8 mouse cellular contexts compared by ENCODE assay signal in genomic region chr4:108360136-108361055, GRCm38 (mm10). TPM values are rescaled to one million over a fixed set of nuclear protein-coding genes. Genes with fewer than 3 reads are reported as not detected.
A peak's percentile ranks its signal among the peaks of the same experiment; 100 is the strongest.
DNase-seq lines count a peak whose midpoint lies in the region; ATAC-seq lines count a peak whose summit lies in the region.

No protein-coding gene starts in this region.

- no peaks in the 10 kb centered on the region for H3K9me3 ChIP-seq in forebrain, embryonic 10.5 days

- 5% methylated on average over 28 of the region's 28 CpGs for WGBS in forebrain, embryonic 10.5 days

- H3K27ac ChIP-seq in forebrain, embryonic 10.5 days = peak overlapping the region; percentile 93

- peaks cover 86% of the 10 kb centered on the region for H3K4me1 ChIP-seq in forebrain, embryonic 10.5 days

- peak overlapping the region; percentile 35 for H3K4me3 ChIP-seq in forebrain, embryonic 10.5 days

- no peaks in the 10 kb centered on the region for H3K36me3 ChIP-seq in forebrain, embryonic 10.5 days (replicated peaks)

- ATAC-seq in megakaryocyte progenitor cell, adult 5-6 weeks (replicated peaks; ENCODE audit: poor library complexity) = peak; percentile 54
- ATAC-seq in erythroblast, adult 5-6 weeks (replicated peaks; ENCODE audit: low FRiP score, poor library complexity, severe bottlenecking) = no peak

- no peaks in the 10 kb centered on the region for H3K27me3 ChIP-seq in forebrain, embryonic 10.5 days (ENCODE audit: poor library complexity, severe bottlenecking)

- intact Hi-C loops in heart, postnatal 14 days (cut with DNase I) = no loop called here
- intact Hi-C loops in left cerebral cortex, postnatal 10 days (cut with DNase I) = loop anchor here (5.0 kb wide), 1 partner anchor 97 kb away; the partner anchor contains the start of gene Tut4

- DNase-seq in layer of hippocampus, adult 11-12 months (ENCODE audit: low spot score) = peak; percentile 32
- DNase-seq in layer of hippocampus, adult 9-10 months (ENCODE audit: low spot score) = no peak
- peak; percentile 91 for DNase-seq in forebrain, embryonic 10.5 days (ENCODE audit: extremely low spot score, low spot score)
- peak; percentile 62 to 75 for DNase-seq in heart, postnatal 14 days
- DNase-seq in left cerebral cortex, postnatal 10 days (ENCODE audit: extremely low spot score in 1 of 2, low spot score in 2 of 2) = peak; percentile 90
- DNase-seq in right cerebral cortex, postnatal 4 days = peak; percentile 97

RNA-seq across cellular contexts. Expression of gene Shisal2a, which starts 22.8 kb away (rescaled TPM):
- 1.7 and 1.8 TPM in 2 replicates for polyA plus RNA-seq in forebrain, embryonic 10.5 days (2016; fragmentation: Nextera tagmentation; extraction: Ambion mirVana)
- not detected for total RNA-seq in heart, postnatal 14 days (2021)
- total RNA-seq in left cerebral cortex, postnatal 10 days (2021) = not detected
- total RNA-seq in megakaryocyte progenitor cell, adult 5-6 weeks (2015) = not detected in 2 replicates
- total RNA-seq in megakaryocyte progenitor cell, adult 5-6 weeks (2017) = not detected in 2 replicates
- total RNA-seq in erythroblast, adult 5-6 weeks (2015; ENCODE audit: low replicate concordance) = not detected in 2 replicates
- not detected in 2 replicates for total RNA-seq in erythroblast, adult 5-6 weeks (2017; ENCODE audit: low replicate concordance)

RNA-seq across cellular contexts. Expression of gene Coa7, which starts 32.5 kb away (rescaled TPM):
- polyA plus RNA-seq in forebrain, embryonic 10.5 days (2016; fragmentation: Nextera tagmentation; extraction: Ambion mirVana) = 73.6 and 79.3 TPM in 2 replicates
- total RNA-seq in heart, postnatal 14 days (2021) = 10 to 100 TPM; 41.1 TPM
- 10 to 100 TPM; 36.8 to 39.7 TPM for total RNA-seq in left cerebral cortex, postnatal 10 days (2021)
- 14.5 and 19.2 TPM in 2 replicates for total RNA-seq in megakaryocyte progenitor cell, adult 5-6 weeks (2015)
- total RNA-seq in megakaryocyte progenitor cell, adult 5-6 weeks (2017) = 6.4 and 11.8 TPM in 2 replicates
- 0.38 and 14.2 TPM in 2 replicates for total RNA-seq in erythroblast, adult 5-6 weeks (2015; ENCODE audit: low replicate concordance)
- 0.51 and 0.70 TPM in 2 replicates for total RNA-seq in erythroblast, adult 5-6 weeks (2017; ENCODE audit: low replicate concordance)

RNA-seq across cellular contexts. Expression of gene Gpx7, which starts 46.4 kb away (rescaled TPM):
- 30.5 and 34.8 TPM in 2 replicates for polyA plus RNA-seq in forebrain, embryonic 10.5 days (2016; fragmentation: Nextera tagmentation; extraction: Ambion mirVana)
- total RNA-seq in heart, postnatal 14 days (2021) = 10 to 100 TPM; 12.7 to 13.9 TPM
- total RNA-seq in left cerebral cortex, postnatal 10 days (2021) = 10 to 100 TPM in 1 of 2 experiments, 1 to 10 TPM in 1; 9.9 to 14.9 TPM
- 0.46 and 0.79 TPM in 2 replicates for total RNA-seq in megakaryocyte progenitor cell, adult 5-6 weeks (2015)
- total RNA-seq in megakaryocyte progenitor cell, adult 5-6 weeks (2017) = 0.50 and 0.95 TPM in 2 replicates
- total RNA-seq in erythroblast, adult 5-6 weeks (2015; ENCODE audit: low replicate concordance) = not detected in 2 replicates
- not detected in 2 replicates for total RNA-seq in erythroblast, adult 5-6 weeks (2017; ENCODE audit: low replicate concordance)

RNA-seq across cellular contexts. Expression of gene Zyg11b, which starts 59.5 kb away (rescaled TPM):
- polyA plus RNA-seq in forebrain, embryonic 10.5 days (2016; fragmentation: Nextera tagmentation; extraction: Ambion mirVana) = 13.5 and 13.9 TPM in 2 replicates
- total RNA-seq in heart, postnatal 14 days (2021) = 10 to 100 TPM; 37.6 to 39.1 TPM
- 100 to 1,000 TPM; 151 to 166 TPM for total RNA-seq in left cerebral cortex, postnatal 10 days (2021)
- total RNA-seq in megakaryocyte progenitor cell, adult 5-6 weeks (2015) = 14.7 and 18.4 TPM in 2 replicates
- total RNA-seq in megakaryocyte progenitor cell, adult 5-6 weeks (2017) = 19.2 and 21.5 TPM in 2 replicates
- total RNA-seq in erythroblast, adult 5-6 weeks (2015; ENCODE audit: low replicate concordance) = 3.8 and 4.0 TPM in 2 replicates
- 3.8 and 3.9 TPM in 2 replicates for total RNA-seq in erythroblast, adult 5-6 weeks (2017; ENCODE audit: low replicate concordance)

Comparison
In these comparisons a context has a peak if more than half of its experiments do, and no peak if none do; other contexts are left out.
1. RNA of gene Gpx7, which starts 46.4 kb away (total RNA-seq): 9.9 to 14.9 TPM in left cerebral cortex, postnatal 10 days and 12.7 to 13.9 TPM in heart, postnatal 14 days; 0.46 to 0.95 TPM in megakaryocyte progenitor cell, adult 5-6 weeks and not detected in erythroblast, adult 5-6 weeks; every median in the first group is over 4 times any median in the second.